Mouse (Mus musculus) induced T-regulatory cell, adult 2 months (primary cell): Measurements from ENCODE around the gene Rab26.

ENCODE experiments used
- DNase-seq: peaks from one replicate; pipeline ENCODE4 v3.0.0-alpha.2; 2012; ENCODE audit warnings: low read depth

Gene Rab26

GRCm38 (mm10) chr17:24546234-24546633, 12.2 kb upstream of the Rab26 start:
- no peak for DNase-seq

GRCm38 (mm10) chr17:24545247-24545646, 11.2 kb upstream of the Rab26 start:
- no peak for DNase-seq

- no peak for DNase-seq
These were observed 10.6 kb upstream of the Rab26 start for GRCm38 (mm10) chr17:24544613-24545012.

GRCm38 (mm10) chr17:24540375-24540774, 6.4 kb upstream of the Rab26 start:
- DNase-seq: peak; percentile 89

GRCm38 (mm10) chr17:24538950-24539349, 4.9 kb upstream of the Rab26 start:
- DNase-seq: peak; percentile 68

- no peak for DNase-seq
These were observed 3.5 kb upstream of the Rab26 start for GRCm38 (mm10) chr17:24537536-24537935.

GRCm38 (mm10) chr17:24535300-24535699, 1.3 kb upstream of the Rab26 start:
- no peak for DNase-seq

GRCm38 (mm10) chr17:24533099-24533992, 664 bp downstream of the Rab26 start:
- DNase-seq: peak; percentile 92

GRCm38 (mm10) chr17:24532045-24532444, 2.0 kb downstream of the Rab26 start:
- DNase-seq: peak; percentile 73

GRCm38 (mm10) chr17:24531064-24531463, 2.9 kb downstream of the Rab26 start:
- DNase-seq: peak; percentile 32

- no peak for DNase-seq
These were observed 3.5 kb downstream of the Rab26 start for GRCm38 (mm10) chr17:24530361-24531050.

- peak; percentile 36 for DNase-seq
These were observed 4.1 kb downstream of the Rab26 start for GRCm38 (mm10) chr17:24529883-24530282.

- DNase-seq: peak; percentile 84
These were observed 5.0 kb downstream of the Rab26 start for GRCm38 (mm10) chr17:24529007-24529451.

- peak; percentile 85 for DNase-seq
These were observed 5.5 kb downstream of the Rab26 start for GRCm38 (mm10) chr17:24528560-24528918.

- peak; percentile 99 for DNase-seq
These were observed 6.1 kb downstream of the Rab26 start, which contains the start of gene Traf7 for GRCm38 (mm10) chr17:24527723-24528559. TSS of gene Traf7 (minus strand) at chr17:24527938.

- no peak for DNase-seq
These were observed 6.7 kb downstream of the Rab26 start for GRCm38 (mm10) chr17:24527315-24527714.

GRCm38 (mm10) chr17:24524734-24525133, 9.3 kb downstream of the Rab26 start:
- DNase-seq: no peak

- DNase-seq: no peak
These were observed 13.6 kb downstream of the Rab26 start for GRCm38 (mm10) chr17:24520450-24520849.

GRCm38 (mm10) chr17:24514270-24515257, 19.4 kb downstream of the Rab26 start:
- DNase-seq: no peak

GRCm38 (mm10) chr17:24513609-24514008, 20.4 kb downstream of the Rab26 start:
- peak; percentile 44 for DNase-seq
